Mouse (Mus musculus): ENCODE measurements around the gene Hoxb9.
A peak's percentile ranks its signal among the peaks of the same experiment; 100 is the strongest.

Gene Hoxb9

DNA sequence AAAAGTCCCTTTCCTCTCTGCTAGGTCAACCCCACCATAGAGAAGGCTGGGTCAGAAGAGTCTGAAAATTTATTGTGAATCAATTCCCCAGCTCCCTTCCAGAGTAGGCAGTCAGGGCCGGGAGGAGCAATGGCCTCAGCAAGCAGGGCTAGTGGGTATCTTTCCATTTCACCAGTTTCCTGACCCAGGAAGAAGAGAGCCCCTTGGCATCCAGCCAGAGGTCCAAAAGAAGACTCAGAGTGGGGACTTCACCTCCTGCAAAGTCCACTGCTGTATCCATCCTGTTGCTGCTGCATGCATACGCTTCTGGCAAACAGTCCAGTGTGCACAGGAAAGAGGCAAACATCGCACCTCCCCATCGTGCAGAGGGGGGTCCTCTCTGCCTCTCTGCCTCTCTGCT, 4.6 kb downstream of the Hoxb9 start:
- no peak for DNase-seq (ENCODE audit: low read depth, low spot score)
- Histone ChIP-seq H3K27me3 (ENCODE audit: control insufficient read depth, insufficient read depth, low read length, poor library complexity, severe bottlenecking) (peaks cover 4% of the 10 kb centered on the region), H3K36me3 (ENCODE audit: control insufficient read depth, insufficient read depth, low read length, poor library complexity, severe bottlenecking) (no peaks in the 10 kb centered on the region)

DNA sequence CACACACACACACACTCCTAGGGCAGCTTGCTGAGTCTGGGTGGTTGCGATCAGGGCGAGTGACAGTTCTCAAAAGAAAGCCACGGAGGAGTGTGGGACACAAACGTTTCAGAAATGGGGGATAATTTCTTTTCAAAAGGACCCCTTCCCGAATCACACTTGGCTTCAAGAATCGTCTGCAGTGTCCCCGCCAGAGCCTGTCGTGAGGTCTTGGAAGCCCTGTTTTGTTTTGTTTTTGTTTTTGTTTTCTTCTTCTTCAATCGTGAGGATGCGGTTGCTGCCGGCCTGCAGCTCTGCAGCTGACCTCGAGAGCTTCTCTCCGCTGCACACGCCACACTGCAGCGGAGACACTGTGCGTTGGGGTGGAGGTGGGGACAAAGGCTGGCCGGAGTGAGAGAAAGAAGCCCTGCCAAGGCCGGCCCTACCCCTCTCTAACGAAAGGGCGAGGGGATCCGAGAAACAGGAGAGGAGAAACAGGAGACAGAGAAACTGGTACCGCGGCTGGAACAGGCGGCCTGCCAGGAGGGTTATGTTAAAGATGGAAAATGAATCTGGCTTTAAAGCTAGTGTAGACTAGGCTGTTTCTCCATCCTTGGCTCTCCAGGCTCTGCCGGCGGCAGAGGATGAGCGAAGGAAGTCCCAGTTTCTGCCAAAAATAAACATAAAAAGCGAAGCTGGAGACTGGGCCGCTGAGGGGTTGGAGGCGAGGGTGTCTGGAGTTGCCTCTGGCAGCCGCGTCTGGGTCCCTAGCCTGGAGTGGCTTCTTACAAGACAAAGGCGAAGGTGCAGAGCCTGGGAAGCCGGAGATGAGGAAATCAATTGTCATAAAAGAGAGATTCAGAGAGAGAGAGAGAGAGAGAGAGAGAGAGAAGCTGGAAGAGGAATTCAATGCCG, 6.1 kb downstream of the Hoxb9 start:
- peaks cover 3% of the 10 kb centered on the region for H3K27me3 ChIP-seq (ENCODE audit: control insufficient read depth, insufficient read depth, low read length, poor library complexity, severe bottlenecking)
- H3K36me3 ChIP-seq (ENCODE audit: control insufficient read depth, insufficient read depth, low read length, poor library complexity, severe bottlenecking): no peaks in the 10 kb centered on the region
- DNase-seq (ENCODE audit: low read depth, low spot score): no peak

DNA sequence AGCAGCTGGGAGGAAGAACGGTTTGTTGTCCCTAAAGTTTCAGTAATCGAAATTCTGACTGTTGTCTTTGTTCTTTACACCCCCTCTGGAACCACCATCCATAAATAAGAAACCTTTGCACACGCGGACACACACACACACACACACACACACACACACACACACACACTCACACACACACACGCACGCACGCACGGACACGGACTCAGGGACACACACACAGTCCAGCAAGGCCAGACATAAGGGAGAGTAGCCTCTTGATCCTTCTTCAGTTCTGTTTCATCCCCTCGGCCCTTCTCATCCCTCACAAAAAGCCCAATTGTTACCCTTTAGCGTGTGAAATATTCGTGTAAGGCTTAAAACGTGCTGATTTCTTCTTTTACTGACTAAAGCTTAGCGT, 7.1 kb downstream of the Hoxb9 start:
- Histone ChIP-seq H3K36me3 (ENCODE audit: control insufficient read depth, insufficient read depth, low read length, poor library complexity, severe bottlenecking) (no peaks in the 10 kb centered on the region), H3K27me3 (ENCODE audit: control insufficient read depth, insufficient read depth, low read length, poor library complexity, severe bottlenecking) (peaks cover 5% of the 10 kb centered on the region)
- no peak for DNase-seq (ENCODE audit: low read depth, low spot score)

DNA sequence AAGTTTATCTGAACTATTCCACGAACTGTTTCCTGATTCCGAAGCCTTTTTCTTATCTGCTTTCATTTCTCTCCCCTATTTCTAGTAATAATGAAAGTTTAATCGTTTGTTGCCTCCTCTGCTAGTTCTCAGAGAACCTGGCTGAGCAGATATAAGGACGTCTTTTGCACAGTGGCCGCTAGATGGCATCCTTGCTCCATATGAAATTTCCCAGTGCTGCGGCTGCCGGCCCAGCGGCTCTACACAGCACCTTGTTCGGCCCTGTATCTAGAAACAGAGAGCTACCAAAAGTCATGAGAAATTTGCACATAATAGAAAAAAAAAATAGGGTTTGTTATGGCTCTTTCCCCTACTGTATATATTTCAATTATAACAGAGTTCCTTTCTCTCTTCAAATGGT, 7.5 kb downstream of the Hoxb9 start:
- Histone ChIP-seq H3K27me3 (ENCODE audit: control insufficient read depth, insufficient read depth, low read length, poor library complexity, severe bottlenecking) (peaks cover 5% of the 10 kb centered on the region), H3K36me3 (ENCODE audit: control insufficient read depth, insufficient read depth, low read length, poor library complexity, severe bottlenecking) (no peaks in the 10 kb centered on the region)
- DNase-seq (ENCODE audit: low read depth, low spot score): peak; percentile 91

DNA sequence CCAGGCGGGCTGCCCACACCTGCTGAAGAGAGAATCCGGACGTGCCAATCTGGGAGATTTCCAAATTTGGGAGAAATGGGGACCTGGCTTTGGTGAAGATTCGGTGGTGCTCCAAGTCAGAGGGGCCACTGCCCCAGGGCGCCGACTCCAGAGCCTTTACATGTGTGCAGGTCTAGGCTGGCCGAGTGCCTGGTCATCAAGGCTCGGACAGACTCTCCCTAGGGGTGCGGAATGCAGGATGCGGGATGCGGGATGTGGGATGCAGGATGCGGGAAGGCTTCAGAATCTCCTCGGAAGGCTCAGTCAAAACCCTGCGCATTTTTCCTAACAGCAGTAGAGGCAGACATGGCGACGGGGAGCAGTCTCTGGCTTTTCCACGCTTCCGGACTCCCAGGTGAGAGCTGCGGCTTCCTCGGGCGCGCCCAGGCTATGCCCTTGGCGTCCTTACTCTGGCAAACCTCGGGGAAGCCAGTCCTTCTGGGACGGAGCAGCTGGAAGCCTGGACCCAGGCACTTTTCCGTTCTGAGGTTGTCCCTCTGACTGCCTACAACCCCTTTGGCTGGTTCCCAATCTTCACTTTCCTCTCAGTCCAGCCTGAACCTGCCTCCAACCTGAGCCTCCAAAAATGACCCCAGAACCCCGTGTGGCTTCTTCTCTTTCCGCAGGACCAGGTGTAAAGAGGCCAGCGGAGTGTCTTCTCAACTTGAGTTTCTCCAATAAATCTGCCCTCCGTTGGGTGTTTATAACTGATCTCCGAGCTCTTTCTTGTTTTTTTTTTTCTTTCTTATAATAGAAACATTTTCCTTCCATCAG, 8.4 kb downstream of the Hoxb9 start:
- no peak for DNase-seq (ENCODE audit: low read depth, low spot score)
- Histone ChIP-seq H3K27me3 (ENCODE audit: control insufficient read depth, insufficient read depth, low read length, poor library complexity, severe bottlenecking) (peaks cover 9% of the 10 kb centered on the region), H3K36me3 (ENCODE audit: control insufficient read depth, insufficient read depth, low read length, poor library complexity, severe bottlenecking) (no peaks in the 10 kb centered on the region)

DNA sequence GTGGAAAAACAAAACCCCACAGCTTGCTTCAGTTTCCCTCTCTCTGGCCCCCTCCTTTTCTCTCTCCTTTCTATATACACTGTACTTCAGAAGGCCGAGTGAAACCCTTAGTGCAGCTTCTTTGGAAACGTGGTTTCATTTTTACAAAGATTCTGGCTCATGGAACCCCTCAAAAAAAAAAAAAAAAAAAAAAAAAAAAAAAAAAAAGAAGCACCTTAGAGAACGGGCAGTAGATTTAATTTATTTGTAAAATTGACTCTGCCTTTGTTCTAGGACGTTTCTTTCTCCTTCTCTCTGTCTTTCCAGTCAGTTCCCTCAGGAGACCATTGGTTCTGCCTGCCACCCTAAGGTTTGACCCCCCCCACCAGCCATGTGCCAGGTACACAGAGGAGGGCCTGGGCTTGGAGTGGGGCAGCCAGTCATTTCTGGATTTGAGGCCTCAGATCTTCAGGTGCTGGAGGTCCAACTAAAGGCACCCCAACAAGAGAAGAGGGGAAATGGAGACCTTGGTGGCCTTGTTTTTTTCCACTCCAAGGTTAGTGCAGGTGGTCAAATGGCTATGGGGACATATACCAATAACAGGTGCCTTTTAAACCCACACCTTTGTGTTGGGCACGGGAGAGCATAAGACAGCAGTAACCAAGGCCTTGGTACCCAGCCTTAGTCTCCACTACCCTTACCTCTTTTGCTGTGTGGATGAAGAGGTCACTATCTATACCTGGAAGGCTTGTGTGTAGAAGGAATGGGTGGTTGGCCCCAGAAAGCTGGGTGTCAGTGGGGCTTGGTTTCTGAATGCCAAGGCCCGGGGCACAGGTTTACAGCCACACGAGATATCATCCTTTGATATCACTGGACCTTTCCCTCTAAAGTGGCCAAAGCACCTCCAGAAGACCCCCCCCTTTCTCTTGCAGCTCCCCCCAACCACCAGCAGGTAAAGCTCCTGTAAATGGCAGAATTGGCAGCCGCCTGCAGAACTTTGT, 9.4 kb downstream of the Hoxb9 start:
- H3K36me3 ChIP-seq (ENCODE audit: control insufficient read depth, insufficient read depth, low read length, poor library complexity, severe bottlenecking): no peaks in the 10 kb centered on the region
- H3K27me3 ChIP-seq (ENCODE audit: control insufficient read depth, insufficient read depth, low read length, poor library complexity, severe bottlenecking): peaks cover 9% of the 10 kb centered on the region
- no peak for DNase-seq (ENCODE audit: low read depth, low spot score)

DNA sequence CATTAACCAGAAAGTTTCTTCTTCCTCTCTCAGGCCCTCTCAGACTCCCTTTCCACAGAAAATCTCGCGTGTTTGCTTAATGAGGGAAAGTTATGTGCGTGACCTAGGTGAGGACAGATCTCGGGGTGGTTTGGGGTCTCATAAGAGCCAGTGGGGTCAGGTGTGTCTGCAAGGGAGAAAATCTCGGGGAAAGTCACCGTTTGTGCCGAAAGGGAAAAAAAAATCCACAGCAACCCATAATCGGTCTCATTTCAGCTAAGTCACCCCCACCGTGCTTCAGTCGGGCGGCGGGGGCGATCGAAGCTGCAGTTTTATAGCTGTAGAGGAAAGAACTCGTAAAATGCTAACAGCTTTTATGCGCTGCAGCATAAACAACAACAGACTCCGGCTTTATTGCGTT, 10.1 kb downstream of the Hoxb9 start:
- Histone ChIP-seq H3K36me3 (ENCODE audit: control insufficient read depth, insufficient read depth, low read length, poor library complexity, severe bottlenecking) (no peaks in the 10 kb centered on the region), H3K27me3 (ENCODE audit: control insufficient read depth, insufficient read depth, low read length, poor library complexity, severe bottlenecking) (peaks cover 9% of the 10 kb centered on the region)
- no peak for DNase-seq (ENCODE audit: low read depth, low spot score)

DNA sequence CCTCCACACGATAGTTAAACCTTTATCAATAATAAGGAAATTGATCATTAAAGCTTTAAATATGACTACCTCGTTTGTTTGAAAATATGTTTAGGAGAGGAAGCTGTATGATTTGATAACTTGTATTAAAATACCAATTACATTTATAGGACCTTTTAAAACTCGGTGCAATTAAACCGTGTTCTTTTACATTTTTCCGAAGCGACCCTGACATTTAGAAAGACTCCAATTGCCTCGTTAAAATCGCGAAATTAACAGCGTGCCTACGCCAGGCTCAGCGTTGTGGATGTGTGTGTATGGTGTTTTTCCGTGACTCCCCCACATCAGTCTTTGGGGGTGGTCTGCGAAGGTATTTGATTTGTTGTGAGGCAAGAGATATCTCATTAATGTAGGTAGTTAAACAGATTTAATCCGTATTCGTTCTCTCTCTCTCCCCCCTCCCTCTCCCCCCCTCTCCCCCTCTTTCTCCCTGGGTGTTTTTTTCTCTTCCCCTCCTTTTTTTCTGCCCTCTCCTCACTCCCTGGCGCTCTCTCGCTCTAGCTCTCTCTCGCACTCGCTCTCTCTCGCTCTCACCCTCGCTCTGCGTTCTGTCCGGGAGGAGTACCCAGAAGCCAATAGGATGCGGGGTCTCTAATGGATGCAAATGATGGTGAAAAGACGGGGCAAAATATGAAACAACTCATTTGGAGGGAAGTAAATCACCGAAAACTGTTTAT, 10.8 kb downstream of the Hoxb9 start, which contains the start of gene Hoxb8:
Gene Hoxb8, plus strand, starts transcription at position 51 of the 716 bp plus-strand sequence.
- no peak for DNase-seq (ENCODE audit: low read depth, low spot score)
- no peaks in the 10 kb centered on the region for H3K36me3 ChIP-seq (ENCODE audit: control insufficient read depth, insufficient read depth, low read length, poor library complexity, severe bottlenecking)
- peaks cover 7% of the 10 kb centered on the region for H3K27me3 ChIP-seq (ENCODE audit: control insufficient read depth, insufficient read depth, low read length, poor library complexity, severe bottlenecking)

DNA sequence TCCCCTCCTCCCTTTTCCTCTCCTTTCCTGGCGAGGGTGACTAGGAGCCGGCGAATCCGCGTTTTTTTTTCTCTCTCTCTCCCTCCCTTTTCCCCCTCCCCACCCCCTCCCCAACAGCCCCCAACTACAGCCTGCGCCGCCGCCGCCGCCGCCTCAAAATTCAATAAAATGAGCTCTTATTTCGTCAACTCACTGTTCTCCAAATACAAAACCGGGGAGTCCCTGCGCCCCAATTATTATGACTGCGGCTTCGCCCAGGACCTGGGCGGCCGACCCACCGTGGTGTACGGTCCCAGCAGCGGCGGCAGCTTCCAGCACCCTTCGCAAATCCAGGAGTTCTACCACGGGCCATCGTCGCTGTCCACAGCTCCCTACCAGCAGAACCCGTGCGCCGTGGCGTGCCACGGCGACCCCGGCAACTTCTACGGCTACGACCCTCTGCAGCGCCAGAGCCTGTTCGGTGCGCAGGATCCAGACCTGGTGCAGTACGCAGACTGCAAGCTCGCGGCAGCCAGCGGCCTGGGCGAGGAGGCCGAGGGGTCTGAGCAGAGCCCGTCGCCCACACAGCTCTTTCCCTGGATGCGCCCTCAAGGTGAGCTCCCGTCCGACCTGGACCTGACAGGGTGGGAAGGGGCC, 11.7 kb downstream of the Hoxb9 start:
- DNase-seq (ENCODE audit: low read depth, low spot score): no peak
- Histone ChIP-seq H3K36me3 (ENCODE audit: control insufficient read depth, insufficient read depth, low read length, poor library complexity, severe bottlenecking) (no peaks in the 10 kb centered on the region), H3K27me3 (ENCODE audit: control insufficient read depth, insufficient read depth, low read length, poor library complexity, severe bottlenecking) (peaks cover 7% of the 10 kb centered on the region)

DNA sequence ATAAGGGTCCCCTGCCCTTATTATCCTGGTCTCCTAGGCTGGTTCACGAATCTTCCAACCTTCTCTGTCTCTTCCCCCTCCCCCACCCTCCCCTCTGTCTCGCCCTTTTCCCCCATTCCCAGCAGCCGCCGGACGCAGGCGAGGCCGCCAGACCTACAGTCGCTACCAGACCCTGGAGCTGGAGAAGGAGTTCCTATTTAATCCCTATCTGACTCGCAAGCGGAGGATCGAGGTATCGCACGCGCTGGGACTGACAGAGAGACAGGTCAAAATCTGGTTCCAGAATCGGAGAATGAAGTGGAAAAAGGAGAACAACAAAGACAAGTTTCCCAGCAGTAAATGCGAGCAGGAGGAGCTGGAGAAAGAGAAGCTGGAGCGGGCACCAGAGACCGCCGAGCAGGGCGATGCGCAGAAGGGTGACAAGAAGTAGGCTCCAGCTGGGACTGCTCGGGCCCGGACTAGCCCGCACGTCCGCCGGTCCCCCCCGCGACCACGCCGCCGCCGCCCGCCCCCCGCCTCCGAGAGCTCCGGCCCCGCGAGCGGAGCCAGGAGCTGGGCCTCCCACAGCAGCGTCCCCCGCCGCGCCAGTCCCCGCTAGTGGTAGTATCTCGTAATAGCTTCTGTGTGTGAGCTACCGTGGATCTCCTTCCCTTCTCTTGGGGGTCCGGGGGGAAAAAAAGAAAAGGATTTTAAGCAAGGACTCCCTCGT, 12.9 kb downstream of the Hoxb9 start:
- DNase-seq (ENCODE audit: low read depth, low spot score): peak; percentile 49
- Histone ChIP-seq H3K36me3 (ENCODE audit: control insufficient read depth, insufficient read depth, low read length, poor library complexity, severe bottlenecking) (no peaks in the 10 kb centered on the region), H3K27me3 (ENCODE audit: control insufficient read depth, insufficient read depth, low read length, poor library complexity, severe bottlenecking) (peaks cover 7% of the 10 kb centered on the region)

DNA sequence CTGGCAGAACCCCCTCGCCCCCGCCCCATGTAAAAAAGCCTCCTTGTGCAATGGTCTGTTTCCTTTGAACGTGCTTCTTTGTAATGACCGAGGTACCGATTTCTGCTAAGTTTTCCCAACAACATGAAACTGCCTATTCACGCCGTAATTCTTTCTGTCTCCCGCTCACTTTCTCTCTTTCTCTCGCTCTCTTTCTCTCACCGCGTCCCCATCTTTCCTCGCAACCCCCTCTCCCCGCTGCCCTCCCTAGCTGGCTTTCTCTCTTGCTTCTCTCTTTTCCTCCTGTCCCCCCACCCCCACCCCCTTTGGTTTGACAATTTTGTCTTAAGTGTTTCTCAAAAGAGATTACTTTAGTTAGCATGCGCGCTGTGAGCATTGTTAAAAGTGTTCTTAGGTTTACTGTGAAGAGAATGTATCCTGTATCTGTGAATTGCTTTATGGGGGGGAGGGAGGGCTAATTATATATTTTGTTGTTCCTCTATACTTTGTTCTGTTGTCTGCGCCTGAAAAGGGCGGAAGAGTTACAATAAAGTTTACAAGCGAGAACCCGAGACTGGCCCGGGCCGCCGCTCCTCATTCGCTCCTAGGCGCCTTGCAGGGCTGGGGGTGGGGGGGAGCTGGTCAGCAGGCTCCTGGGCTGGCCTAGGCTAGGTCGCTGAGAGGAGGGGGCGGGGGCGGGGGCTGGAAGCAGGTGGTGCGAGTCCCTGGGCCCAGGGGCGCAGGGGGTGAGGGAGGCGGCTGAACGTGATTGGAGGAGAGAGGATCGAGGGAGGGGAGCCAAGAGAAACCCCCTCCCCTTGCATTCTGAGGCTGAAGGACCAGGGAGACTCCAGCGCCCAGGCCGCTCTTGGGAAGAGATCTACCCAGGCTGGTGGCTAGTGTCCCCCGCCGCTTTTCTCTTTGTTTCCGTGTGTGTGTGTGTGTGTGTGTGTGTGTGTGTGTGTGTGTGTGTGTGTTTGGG, 13.8 kb downstream of the Hoxb9 start:
- H3K27me3 ChIP-seq (ENCODE audit: control insufficient read depth, insufficient read depth, low read length, poor library complexity, severe bottlenecking): peaks cover 7% of the 10 kb centered on the region
- no peaks in the 10 kb centered on the region for H3K36me3 ChIP-seq (ENCODE audit: control insufficient read depth, insufficient read depth, low read length, poor library complexity, severe bottlenecking)
- DNase-seq (ENCODE audit: low read depth, low spot score): no peak
